17 mouse cellular contexts compared by ENCODE assay signal in genomic region chr9:63971557-63971956, GRCm38 (mm10). TPM values are rescaled to one million over a fixed set of nuclear protein-coding genes. Genes with fewer than 3 reads are reported as not detected.
A peak's percentile ranks its signal among the peaks of the same experiment; 100 is the strongest.
DNase-seq lines count a peak whose midpoint lies in the region; ATAC-seq and TF ChIP-seq lines count a peak whose summit lies in the region.
"Had no signal": no experiment of that assay in that cellular context is flagged by ENCODE, and none has a peak within 500 bp of the region (broad histone marks: within the 10 kb centered on the region; RNA-seq: fewer than 3 reads in every experiment).

No protein-coding gene starts in this region.

- H3K4me1 ChIP-seq in forebrain, embryonic 10.5 days = peaks cover 87% of the 10 kb centered on the region
- H3K4me1 ChIP-seq in forebrain, embryonic 16.5 days (replicated peaks; ENCODE audit: control insufficient read depth, insufficient read depth, low read length) = peaks cover 44% of the 10 kb centered on the region
- H3K4me1 ChIP-seq in kidney, embryonic 15.5 days = peaks cover 96% of the 10 kb centered on the region
- H3K4me1 ChIP-seq in lung, postnatal 0 days (ENCODE audit: insufficient read depth, low read depth, low read length) = peaks cover 40% of the 10 kb centered on the region
- H3K4me1 ChIP-seq in midbrain, embryonic 15.5 days = peaks cover 10% of the 10 kb centered on the region; the same call in 1 of the 2 replicates

- no peak for TF ChIP-seq EP300 in lung, postnatal 0 days (IDR thresholded peaks at IDR 0.05)

- 0 out of 2 replicates have a peak, but pooled peaks have one; percentile 13 for TF ChIP-seq CTCF in lung, postnatal 0 days (IDR thresholded peaks at IDR 0.05)

- H3K36me3 ChIP-seq in forebrain, embryonic 10.5 days (replicated peaks) = peaks cover 15% of the 10 kb centered on the region
- no peaks in the 10 kb centered on the region for H3K36me3 ChIP-seq in forebrain, embryonic 16.5 days (ENCODE audit: control insufficient read depth, insufficient read depth)
- H3K36me3 ChIP-seq in kidney, embryonic 15.5 days = peaks cover 8% of the 10 kb centered on the region
- no peaks in the 10 kb centered on the region for H3K36me3 ChIP-seq in lung, postnatal 0 days (ENCODE audit: insufficient read depth, low read length)
- no peaks in the 10 kb centered on the region for H3K36me3 ChIP-seq in midbrain, embryonic 15.5 days (replicated peaks)
- H3K36me3 ChIP-seq: embryonic facial prominence, embryonic 15.5 days; hindbrain, embryonic 12.5 days; stomach, embryonic 15.5 days had no signal

- H3K4me2 ChIP-seq in forebrain, embryonic 16.5 days (ENCODE audit: low read length) = no peak overlapping the region
- no peak overlapping the region for H3K4me2 ChIP-seq in kidney, embryonic 15.5 days
- H3K4me2 ChIP-seq in lung, postnatal 0 days (replicated peaks; ENCODE audit: low read depth, low read length) = no peak overlapping the region
- no peak overlapping the region for H3K4me2 ChIP-seq in midbrain, embryonic 15.5 days
- H3K4me2 ChIP-seq: embryonic facial prominence, embryonic 15.5 days; hindbrain, embryonic 12.5 days; stomach, embryonic 15.5 days had no signal

- WGBS in forebrain, embryonic 10.5 days = 80% methylated on average over 4 of the region's 4 CpGs
- 67% methylated on average over 4 of the region's 4 CpGs for WGBS in forebrain, embryonic 16.5 days
- WGBS in kidney, embryonic 15.5 days = 63% methylated on average over 4 of the region's 4 CpGs
- WGBS in lung, postnatal 0 days = 40% methylated on average over 4 of the region's 4 CpGs
- 76% methylated on average over 4 of the region's 4 CpGs for WGBS in midbrain, embryonic 15.5 days

- H3K9me3 ChIP-seq in forebrain, embryonic 10.5 days = no peaks in the 10 kb centered on the region
- no peaks in the 10 kb centered on the region for H3K9me3 ChIP-seq in forebrain, embryonic 16.5 days (ENCODE audit: control insufficient read depth, low read length)
- no peaks in the 10 kb centered on the region for H3K9me3 ChIP-seq in kidney, embryonic 15.5 days (replicated peaks)
- H3K9me3 ChIP-seq in lung, postnatal 0 days (ENCODE audit: low read length) = no peaks in the 10 kb centered on the region
- H3K9me3 ChIP-seq in midbrain, embryonic 15.5 days = no peaks in the 10 kb centered on the region
- H3K9me3 ChIP-seq: embryonic facial prominence, embryonic 15.5 days; hindbrain, embryonic 12.5 days; midbrain, embryonic 10.5 days; stomach, embryonic 15.5 days had no signal

- no peak overlapping the region for H3K4me3 ChIP-seq in forebrain, embryonic 10.5 days
- no peak overlapping the region for H3K4me3 ChIP-seq in forebrain, embryonic 16.5 days (replicated peaks; ENCODE audit: low read length)
- no peak overlapping the region for H3K4me3 ChIP-seq in kidney, embryonic 15.5 days (replicated peaks)
- H3K4me3 ChIP-seq in lung, postnatal 0 days (ENCODE audit: low read depth, low read length) = no peak overlapping the region
- H3K4me3 ChIP-seq in midbrain, embryonic 15.5 days = no peak overlapping the region
- H3K4me3 ChIP-seq: embryonic facial prominence, embryonic 15.5 days; hindbrain, embryonic 12.5 days; midbrain, embryonic 10.5 days; stomach, embryonic 15.5 days had no signal

- peak overlapping the region; percentile 32; the same call in 1 of the 2 replicates for H3K27ac ChIP-seq in forebrain, embryonic 10.5 days
- H3K27ac ChIP-seq in forebrain, embryonic 16.5 days (ENCODE audit: low read length) = no peak overlapping the region
- no peak overlapping the region for H3K27ac ChIP-seq in kidney, embryonic 15.5 days
- H3K27ac ChIP-seq in lung, postnatal 0 days (ENCODE audit: low read length) = no peak overlapping the region
- no peak overlapping the region for H3K27ac ChIP-seq in midbrain, embryonic 15.5 days

- H3K27me3 ChIP-seq in forebrain, embryonic 10.5 days (ENCODE audit: poor library complexity, severe bottlenecking) = no peaks in the 10 kb centered on the region
- H3K27me3 ChIP-seq in forebrain, embryonic 16.5 days (replicated peaks; ENCODE audit: control insufficient read depth, insufficient read depth, low read length) = no peaks in the 10 kb centered on the region
- no peaks in the 10 kb centered on the region for H3K27me3 ChIP-seq in kidney, embryonic 15.5 days
- H3K27me3 ChIP-seq in lung, postnatal 0 days (replicated peaks; ENCODE audit: insufficient read depth, low read length) = no peaks in the 10 kb centered on the region
- no peaks in the 10 kb centered on the region for H3K27me3 ChIP-seq in midbrain, embryonic 15.5 days (replicated peaks)
- H3K27me3 ChIP-seq: embryonic facial prominence, embryonic 15.5 days; hindbrain, embryonic 12.5 days; stomach, embryonic 15.5 days had no signal

- no peak overlapping the region for H3K9ac ChIP-seq in forebrain, embryonic 16.5 days (replicated peaks; ENCODE audit: low read depth, low read length)
- H3K9ac ChIP-seq in kidney, embryonic 15.5 days = no peak overlapping the region
- no peak overlapping the region for H3K9ac ChIP-seq in lung, postnatal 0 days (replicated peaks; ENCODE audit: low read depth)
- H3K9ac ChIP-seq in midbrain, embryonic 15.5 days = no peak overlapping the region
- H3K9ac ChIP-seq: embryonic facial prominence, embryonic 15.5 days; hindbrain, embryonic 12.5 days; stomach, embryonic 15.5 days had no signal

- DNase-seq in forebrain, embryonic 10.5 days (ENCODE audit: extremely low spot score, low spot score) = no peak
- DNase-seq in kidney, adult 11 months = peak; percentile 59
- DNase-seq in lung, postnatal 0 days (ENCODE audit: low spot score) = no peak
- DNase-seq in lung, postnatal 10 days = no peak
- DNase-seq: cerebellum, adult 11 months; gastrocnemius, postnatal 10 days; thymus, postnatal 14 days had no signal

- ATAC-seq in forebrain, embryonic 16.5 days = no peak
- no peak for ATAC-seq in kidney, embryonic 15.5 days (replicated peaks; ENCODE audit: low FRiP score)
- ATAC-seq in lung, postnatal 0 days = no peak
- ATAC-seq in erythroblast, adult 5-6 weeks (replicated peaks; ENCODE audit: low FRiP score, poor library complexity, severe bottlenecking) = no peak
- ATAC-seq in midbrain, embryonic 15.5 days (replicated peaks) = no peak
- ATAC-seq: forebrain, embryonic 14.5 days had no signal

RNA-seq across cellular contexts. Expression of gene Smad6, which starts 50.3 kb away (rescaled TPM):
- 3.6 and 3.7 TPM in 2 replicates for polyA plus RNA-seq in forebrain, embryonic 10.5 days (2016; fragmentation: Nextera tagmentation; extraction: Ambion mirVana)
- 1.5 and 1.6 TPM in 2 replicates for polyA plus RNA-seq in forebrain, embryonic 16.5 days (2015; fragmentation: Nextera tagmentation; extraction: Ambion mirVana)
- polyA plus RNA-seq in kidney, embryonic 15.5 days (2015; fragmentation: Nextera tagmentation; extraction: Ambion mirVana) = 10.6 and 12.3 TPM in 2 replicates
- polyA plus RNA-seq in lung, postnatal 0 days (2015; fragmentation: Nextera tagmentation; extraction: Ambion mirVana) = 13.4 and 15.3 TPM in 2 replicates
- total RNA-seq in erythroblast, adult 5-6 weeks (2015; ENCODE audit: low replicate concordance) = not detected in 2 replicates
- total RNA-seq in erythroblast, adult 5-6 weeks (2017; ENCODE audit: low replicate concordance) = 0.60 TPM in 1 of 2 replicates, not detected in the other
- 1.5 and 1.9 TPM in 2 replicates for polyA plus RNA-seq in midbrain, embryonic 15.5 days (2015; fragmentation: Nextera tagmentation; extraction: Ambion mirVana)
- total RNA-seq: neutrophil, adult 5-6 weeks had no signal
